Comparison of ENCODE assay signal across 23 mouse cellular contexts in the genomic region with DNA sequence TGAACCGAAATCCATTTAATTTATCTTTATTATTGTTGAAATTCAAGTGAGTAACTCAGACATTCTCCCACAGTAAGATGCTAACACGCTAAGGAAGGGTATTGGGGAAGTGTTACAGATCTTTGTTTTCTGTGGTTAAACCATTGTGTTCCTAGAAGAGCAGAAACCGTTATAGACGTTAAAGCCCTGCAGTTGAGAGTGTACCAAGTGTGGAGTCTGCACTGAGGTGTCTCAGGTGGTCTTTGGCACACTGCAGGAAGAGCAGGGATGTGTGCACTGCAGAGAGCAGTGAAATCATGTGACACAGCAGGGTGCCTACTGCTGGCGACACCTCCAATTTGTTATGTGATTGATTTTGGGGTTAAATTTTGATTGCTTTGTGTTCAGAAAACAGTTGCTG.
A peak's percentile ranks its signal among the peaks of the same experiment; 100 is the strongest.
DNase-seq lines count a peak whose midpoint lies in the region; ATAC-seq and TF ChIP-seq lines count a peak whose summit lies in the region.
"Had no signal": no experiment of that assay in that cellular context is flagged by ENCODE, and none has a peak within 500 bp of the region (broad histone marks: within the 10 kb centered on the region; RNA-seq: fewer than 3 reads in every experiment).

No protein-coding gene starts in this region.

- no peak for TF ChIP-seq POLR2A in thymus, adult 2 months (IDR thresholded peaks at IDR 0.05; ENCODE audit: control insufficient read depth, extremely low read depth, insufficient read depth, low read length, poor library complexity)

- no peak overlapping the region for H3K9ac ChIP-seq in heart, embryonic 11.5 days (ENCODE audit: low read depth, low read length)
- no peak overlapping the region for H3K9ac ChIP-seq in midbrain, embryonic 15.5 days
- no peak overlapping the region for H3K9ac ChIP-seq in hindbrain, embryonic 12.5 days
- H3K9ac ChIP-seq: forebrain, embryonic 13.5 days; heart, embryonic 12.5 days; hindbrain, embryonic 13.5 days had no signal

- no peaks in the 10 kb centered on the region for H3K9me3 ChIP-seq in heart, embryonic 11.5 days (replicated peaks; ENCODE audit: control insufficient read depth, low read length)
- H3K9me3 ChIP-seq in midbrain, embryonic 15.5 days, result no peaks in the 10 kb centered on the region
- H3K9me3 ChIP-seq in hindbrain, embryonic 12.5 days (replicated peaks), result no peaks in the 10 kb centered on the region
- H3K9me3 ChIP-seq: embryonic facial prominence, embryonic 10.5 days; forebrain, embryonic 13.5 days; hindbrain, embryonic 13.5 days had no signal

- H3K4me3 ChIP-seq in heart, embryonic 11.5 days (ENCODE audit: low read depth, low read length), result no peak overlapping the region
- no peak overlapping the region for H3K4me3 ChIP-seq in thymus, adult 2 months (ENCODE audit: control insufficient read depth, insufficient read depth, low read length)
- no peak overlapping the region for H3K4me3 ChIP-seq in midbrain, embryonic 15.5 days
- H3K4me3 ChIP-seq in hindbrain, embryonic 12.5 days, result no peak overlapping the region
- H3K4me3 ChIP-seq: embryonic facial prominence, embryonic 10.5 days; forebrain, embryonic 13.5 days; gastrocnemius, adult 2 months; heart, embryonic 12.5 days; hindbrain, embryonic 13.5 days had no signal

- 75% methylated on average over 5 of the region's 5 CpGs for WGBS in heart, embryonic 11.5 days (ENCODE audit: insufficient replicate concordance)
- 5% methylated on average over 5 of the region's 5 CpGs for WGBS in thymus, adult 2 months
- 82% methylated on average over 5 of the region's 5 CpGs for WGBS in midbrain, embryonic 15.5 days
- WGBS in hindbrain, embryonic 12.5 days, result 81% methylated on average over 5 of the region's 5 CpGs

- peak; percentile 55 for DNase-seq in heart, adult 11 months
- DNase-seq in thymus, adult 2 months, result peak; percentile 37
- no peak for DNase-seq in thymus, postnatal 25 days
- DNase-seq: adrenal gland, adult 2 months; adrenal gland, postnatal 25 days; cerebellum, adult 18-20 months; cerebellum, adult 9-11 months; cerebellum, postnatal 36 days; gastrocnemius, adult 2 months; gastrocnemius, postnatal 25 days; heart, adult 18-20 months; heart, postnatal 36 days had no signal

- H3K4me1 ChIP-seq in heart, embryonic 11.5 days (ENCODE audit: control insufficient read depth, insufficient read depth, low read length), result no peaks in the 10 kb centered on the region
- H3K4me1 ChIP-seq in thymus, adult 2 months (replicated peaks; ENCODE audit: control insufficient read depth, insufficient read depth, low read length), result peaks cover 39% of the 10 kb centered on the region
- no peaks in the 10 kb centered on the region for H3K4me1 ChIP-seq in midbrain, embryonic 15.5 days
- no peaks in the 10 kb centered on the region for H3K4me1 ChIP-seq in hindbrain, embryonic 12.5 days
- H3K4me1 ChIP-seq: forebrain, embryonic 13.5 days; heart, embryonic 12.5 days; hindbrain, embryonic 13.5 days had no signal

- no peaks in the 10 kb centered on the region for H3K36me3 ChIP-seq in heart, embryonic 11.5 days (ENCODE audit: control insufficient read depth, insufficient read depth, low read length)
- H3K36me3 ChIP-seq in thymus, adult 2 months (ENCODE audit: control insufficient read depth, insufficient read depth, low read length), result no peaks in the 10 kb centered on the region
- H3K36me3 ChIP-seq in midbrain, embryonic 15.5 days (replicated peaks), result no peaks in the 10 kb centered on the region
- no peaks in the 10 kb centered on the region for H3K36me3 ChIP-seq in hindbrain, embryonic 12.5 days
- H3K36me3 ChIP-seq: embryonic facial prominence, embryonic 10.5 days; heart, embryonic 12.5 days; hindbrain, embryonic 13.5 days had no signal

- H3K4me2 ChIP-seq in heart, embryonic 11.5 days, result no peak overlapping the region
- H3K4me2 ChIP-seq in midbrain, embryonic 15.5 days, result no peak overlapping the region
- no peak overlapping the region for H3K4me2 ChIP-seq in hindbrain, embryonic 12.5 days (replicated peaks)
- H3K4me2 ChIP-seq: forebrain, embryonic 13.5 days; heart, embryonic 12.5 days; hindbrain, embryonic 13.5 days had no signal

- no peak for ATAC-seq in heart, embryonic 11.5 days (replicated peaks; ENCODE audit: insufficient number of reproducible peaks, low FRiP score, low TSS enrichment)
- ATAC-seq in hematopoietic stem cell, adult 5-6 weeks (replicated peaks in 1 of 2; ENCODE audit: insufficient read depth in 1 of 2, low FRiP score in 2 of 2, low TSS enrichment in 1 of 2, low read depth in 1 of 2, poor library complexity in 2 of 2, severe bottlenecking in 2 of 2), result peak; percentile 36 to 37; a peak in 1 of 4 replicates
- no peak for ATAC-seq in midbrain, embryonic 15.5 days (replicated peaks)
- no peak for ATAC-seq in hindbrain, embryonic 12.5 days (ENCODE audit: low FRiP score)
- ATAC-seq: activated CD4-positive, CD25-positive, alpha-beta regulatory T cell, adult 4 months; forebrain, embryonic 13.5 days; hindbrain, postnatal 0 days; Patski had no signal

- no peak overlapping the region for H3K27ac ChIP-seq in heart, embryonic 11.5 days (ENCODE audit: low read depth, low read length)
- peak overlapping the region; percentile 52 for H3K27ac ChIP-seq in thymus, adult 2 months (ENCODE audit: control insufficient read depth, insufficient read depth, low read length)
- no peak overlapping the region for H3K27ac ChIP-seq in midbrain, embryonic 15.5 days
- no peak overlapping the region for H3K27ac ChIP-seq in hindbrain, embryonic 12.5 days
- H3K27ac ChIP-seq: embryonic facial prominence, embryonic 10.5 days; forebrain, embryonic 13.5 days; gastrocnemius, adult 2 months; hindbrain, embryonic 13.5 days; hindbrain, postnatal 0 days had no signal

- H3K27me3 ChIP-seq in heart, embryonic 11.5 days (ENCODE audit: control insufficient read depth, insufficient read depth, low read length), result no peaks in the 10 kb centered on the region
- H3K27me3 ChIP-seq in thymus, adult 2 months (ENCODE audit: control insufficient read depth, insufficient read depth, low read length), result no peaks in the 10 kb centered on the region
- no peaks in the 10 kb centered on the region for H3K27me3 ChIP-seq in midbrain, embryonic 15.5 days (replicated peaks)
- no peaks in the 10 kb centered on the region for H3K27me3 ChIP-seq in hindbrain, embryonic 12.5 days
- H3K27me3 ChIP-seq: forebrain, embryonic 13.5 days; hindbrain, embryonic 13.5 days had no signal

- TF ChIP-seq CTCF in thymus, adult 2 months (IDR thresholded peaks at IDR 0.05; ENCODE audit: borderline replicate concordance, control insufficient read depth, extremely low read depth, insufficient read depth, low read length, poor library complexity), result no peak

Comparison
In these comparisons a context has a peak if more than half of its experiments do, and no peak if none do; other contexts are left out.
1. ATAC-seq: peak in hematopoietic stem cell, adult 5-6 weeks (2 of 2); none in heart, embryonic 11.5 days (single experiment), midbrain, embryonic 15.5 days (single experiment) and hindbrain, embryonic 12.5 days (single experiment).